Mouse (Mus musculus) CH12.LX (cell line): ENCODE data around the gene Vapb. TPM values are rescaled to one million over a fixed set of nuclear protein-coding genes. Genes with fewer than 3 reads are reported as not detected.

Experiments used
- DNase-seq: peaks from one replicate; pipeline ENCODE4 v3.0.0-alpha.2; 2013; ENCODE audit errors: extremely low read depth
- H3K27ac ChIP-seq: 2 replicates; pipeline ENCODE4 v1.5.1; 2012; ENCODE audit warnings: low read depth, mild to moderate bottlenecking, control low read depth, moderate library complexity; ENCODE audit not compliant: insufficient read depth
- H3K27me3 ChIP-seq: replicated peaks from 2 replicates; pipeline ENCODE3; 2012; ENCODE audit warnings: inconsistent platforms
- H3K36me3 ChIP-seq, 2 experiments: replicated peaks in 1 of 2; 2 replicates each; pipeline versions ENCODE3 to v1.6.1; 2012; ENCODE audit warnings: inconsistent platforms in 1 of 2, low read length in 1 of 2, mild to moderate bottlenecking in 1 of 2, mixed read lengths in 1 of 2, moderate library complexity in 1 of 2; ENCODE audit not compliant: control insufficient read depth in 1 of 2, insufficient read depth in 1 of 2
- H3K4me1 ChIP-seq, 2 experiments: 2 replicates each; pipeline ENCODE4 v1.6.1; 2012; ENCODE audit warnings: inconsistent platforms in 1 of 2, moderate library complexity in 1 of 2; ENCODE audit not compliant: insufficient read depth in 2 of 2, control insufficient read depth in 1 of 2
- H3K4me2 ChIP-seq: 2 replicates; pipeline ENCODE4 v1.6.1; 2012; ENCODE audit warnings: low read depth, mild to moderate bottlenecking, control low read depth; ENCODE audit not compliant: poor library complexity, insufficient read depth, severe bottlenecking
- H3K4me3 ChIP-seq, 3 experiments: fragments of 150-350 bp in 1 of 3; sonication (generic) in 1 of 3; replicated peaks in 1 of 3; 2 replicates each; pipeline versions ENCODE3 to v1.5.1; 2011 to 2012; ENCODE audit warnings: low read depth in 2 of 3, low read length in 2 of 3, mild to moderate bottlenecking in 2 of 3, moderate library complexity in 2 of 3, control low read depth in 1 of 3, improper control_type of control experiment in 1 of 3, inconsistent platforms in 1 of 3, mixed read lengths in 1 of 3; ENCODE audit not compliant: poor library complexity in 1 of 3
- H3K79me2 ChIP-seq: replicated peaks from 2 replicates; pipeline ENCODE4 v1.6.1; 2012; ENCODE audit warnings: mild to moderate bottlenecking, moderate library complexity; ENCODE audit not compliant: control insufficient read depth, poor library complexity, insufficient read depth, severe bottlenecking; ENCODE audit errors: extremely low read depth
- H3K9ac ChIP-seq: 2 replicates; pipeline ENCODE4 v1.6.1; 2012; ENCODE audit warnings: low read depth, mild to moderate bottlenecking, control low read depth, moderate library complexity; ENCODE audit not compliant: insufficient read depth
- H3K9me3 ChIP-seq: replicated peaks from 2 replicates; pipeline ENCODE3; 2012; ENCODE audit warnings: low read length, inconsistent platforms, mixed read lengths
- BHLHE40 ChIP-seq: IDR thresholded peaks from 2 replicates; pipeline ENCODE4 v1.6.1; 2011; ENCODE audit warnings: mild to moderate bottlenecking, low read depth, low read length, improper control_type of control experiment
- CHD2 ChIP-seq: IDR thresholded peaks from 2 replicates; pipeline ENCODE4 v1.6.1; 2011; ENCODE audit warnings: low read length, improper control_type of control experiment
- CTCF ChIP-seq, 2 experiments: IDR thresholded peaks in 1 of 2; conservative IDR thresholded peaks in 1 of 2; 2 replicates each; pipeline ENCODE4 v1.5.1; 2011 to 2012; ENCODE audit warnings: low read depth in 2 of 2, low read length in 2 of 2, improper control_type of control experiment in 1 of 2, inconsistent platforms in 1 of 2, mild to moderate bottlenecking in 1 of 2, moderate library complexity in 1 of 2
- EP300 ChIP-seq: IDR thresholded peaks from 2 replicates; pipeline ENCODE4 v1.6.1; 2011; ENCODE audit warnings: low read length, improper control_type of control experiment
- ETS1 ChIP-seq: conservative IDR thresholded peaks from 2 replicates; pipeline ENCODE4 v1.6.1; 2012; ENCODE audit warnings: low read depth, mild to moderate bottlenecking, inconsistent platforms, low read length, improper control_type of control experiment, moderate library complexity
- GABPA ChIP-seq: IDR thresholded peaks from 2 replicates; pipeline ENCODE4 v1.6.1; 2012; ENCODE audit warnings: low read depth, low read length, improper control_type of control experiment, inconsistent platforms; ENCODE audit not compliant: insufficient replicate concordance
- HCFC1 ChIP-seq: IDR thresholded peaks from 2 replicates; pipeline ENCODE4 v1.6.1; 2012; ENCODE audit warnings: low read depth, mild to moderate bottlenecking, inconsistent platforms, low read length, improper control_type of control experiment
- JUND ChIP-seq: conservative IDR thresholded peaks from 2 replicates; pipeline ENCODE4 v1.6.1; 2011; ENCODE audit warnings: low read depth, low read length, improper control_type of control experiment
- KAT2A ChIP-seq: IDR thresholded peaks from 2 replicates; pipeline ENCODE4 v1.6.1; 2012; ENCODE audit warnings: low read length, improper control_type of control experiment, inconsistent platforms; ENCODE audit not compliant: insufficient replicate concordance
- MAFK ChIP-seq: IDR thresholded peaks from 2 replicates; pipeline ENCODE4 v1.6.1; 2011; ENCODE audit warnings: low read length, improper control_type of control experiment; ENCODE audit not compliant: insufficient replicate concordance
- MAX ChIP-seq: IDR thresholded peaks from 2 replicates; pipeline ENCODE4 v1.6.1; 2011; ENCODE audit warnings: low read length, improper control_type of control experiment
- MEF2A ChIP-seq: IDR thresholded peaks from 2 replicates; pipeline ENCODE4 v1.6.1; 2014; ENCODE audit warnings: low read depth, mild to moderate bottlenecking, inconsistent platforms, low read length, improper control_type of control experiment, borderline replicate concordance
- MXI1 ChIP-seq: IDR thresholded peaks from 2 replicates; pipeline ENCODE4 v1.6.1; 2011; ENCODE audit warnings: mild to moderate bottlenecking, low read depth, low read length, improper control_type of control experiment
- MYC ChIP-seq: IDR thresholded peaks from 2 replicates; pipeline ENCODE4 v1.6.1; 2011; ENCODE audit warnings: low read depth, mild to moderate bottlenecking, improper control_type of control experiment, low read length
- NELFE ChIP-seq: IDR thresholded peaks from 2 replicates; pipeline ENCODE4 v1.6.1; 2011; ENCODE audit warnings: low read depth, low read length, improper control_type of control experiment
- PAX5 ChIP-seq: IDR thresholded peaks from 2 replicates; pipeline ENCODE4 v1.6.1; 2012; ENCODE audit warnings: low read length, inconsistent platforms, mixed read lengths
- POLR2A ChIP-seq: IDR thresholded peaks from 2 replicates; pipeline ENCODE4 v1.6.1; 2011; ENCODE audit warnings: low read depth, mild to moderate bottlenecking, improper control_type of control experiment, low read length
- POLR2AphosphoS2 ChIP-seq: IDR thresholded peaks from 2 replicates; pipeline ENCODE4 v1.6.1; 2011; ENCODE audit warnings: low read depth, low read length, improper control_type of control experiment
- RAD21 ChIP-seq: IDR thresholded peaks from 2 replicates; pipeline ENCODE4 v1.6.1; 2011; ENCODE audit warnings: low read depth, mild to moderate bottlenecking, low read length, improper control_type of control experiment, moderate library complexity
- RCOR1 ChIP-seq: conservative IDR thresholded peaks from 2 replicates; pipeline ENCODE4 v1.6.1; 2012; ENCODE audit warnings: low read depth, mild to moderate bottlenecking, inconsistent platforms, low read length, improper control_type of control experiment
- SIN3A ChIP-seq: IDR thresholded peaks from 2 replicates; pipeline ENCODE4 v1.6.1; 2012; ENCODE audit warnings: low read length, improper control_type of control experiment, inconsistent platforms
- TBP ChIP-seq: conservative IDR thresholded peaks from 2 replicates; pipeline ENCODE4 v1.6.1; 2011; ENCODE audit warnings: low read depth, low read length, improper control_type of control experiment
- TCF12 ChIP-seq: IDR thresholded peaks from 2 replicates; pipeline ENCODE4 v1.6.1; 2014; ENCODE audit warnings: low read depth, mild to moderate bottlenecking, inconsistent platforms, low read length, improper control_type of control experiment
- USF1 ChIP-seq: IDR thresholded peaks from 2 replicates; pipeline ENCODE4 v1.6.1; 2014; ENCODE audit warnings: low read depth, mild to moderate bottlenecking, inconsistent platforms, low read length, improper control_type of control experiment
- USF2 ChIP-seq: conservative IDR thresholded peaks from 2 replicates; pipeline ENCODE4 v1.6.1; 2011; ENCODE audit warnings: low read depth, low read length, improper control_type of control experiment
- ZMIZ1 ChIP-seq: IDR thresholded peaks from 2 replicates; pipeline ENCODE4 v1.6.1; 2012; ENCODE audit warnings: low read depth, mild to moderate bottlenecking, inconsistent platforms, low read length, improper control_type of control experiment
- ZNF384 ChIP-seq: IDR thresholded peaks from 2 replicates; pipeline ENCODE4 v1.6.1; 2012; ENCODE audit warnings: low read depth, low read length, improper control_type of control experiment, inconsistent platforms
- dilution Hi-C: fragments of 300-500 bp; cut with MboI; formaldehyde crosslinking; loops from 2 replicates; pipeline ENCODE4 v1.14.3; 2020; ENCODE audit warnings: low sequenced_read_pairs; ENCODE audit not compliant: extremely low pct_unique_long_range_greater_than_20kb, extremely low pct_ligation_motif_present
- in situ Hi-C: fragments of 300-500 bp; cut with MboI; formaldehyde crosslinking; loops from 3 replicates; pipeline ENCODE4 v1.14.3; 2019; ENCODE audit warnings: low sequenced_read_pairs, low pct_ligation_motif_present, low pct_unique_long_range_greater_than_20kb, mixed read lengths
- polyA plus RNA-seq: library from polyadenylated mRNA; unstranded; fragments of >175 nt; gene quantifications from 2 replicates; pipeline ENCODE4 v1.2.1, GENCODE M21; 2012; ENCODE audit warnings: low read depth; ENCODE audit not compliant: insufficient read length
- total RNA-seq, 2 experiments: library from RNA; depleted of rRNA; stranded (reverse); fragments of 300-350 nt in 1 of 2; fragments of >200 nt in 1 of 2; gene quantifications; 2 replicates each; pipeline ENCODE4 v1.2.3; 2012 to 2014

Gene Vapb
- total and polyA plus RNA-seq, 3 experiments, result 20.9 to 46.4 (median 44.7) TPM

DNA sequence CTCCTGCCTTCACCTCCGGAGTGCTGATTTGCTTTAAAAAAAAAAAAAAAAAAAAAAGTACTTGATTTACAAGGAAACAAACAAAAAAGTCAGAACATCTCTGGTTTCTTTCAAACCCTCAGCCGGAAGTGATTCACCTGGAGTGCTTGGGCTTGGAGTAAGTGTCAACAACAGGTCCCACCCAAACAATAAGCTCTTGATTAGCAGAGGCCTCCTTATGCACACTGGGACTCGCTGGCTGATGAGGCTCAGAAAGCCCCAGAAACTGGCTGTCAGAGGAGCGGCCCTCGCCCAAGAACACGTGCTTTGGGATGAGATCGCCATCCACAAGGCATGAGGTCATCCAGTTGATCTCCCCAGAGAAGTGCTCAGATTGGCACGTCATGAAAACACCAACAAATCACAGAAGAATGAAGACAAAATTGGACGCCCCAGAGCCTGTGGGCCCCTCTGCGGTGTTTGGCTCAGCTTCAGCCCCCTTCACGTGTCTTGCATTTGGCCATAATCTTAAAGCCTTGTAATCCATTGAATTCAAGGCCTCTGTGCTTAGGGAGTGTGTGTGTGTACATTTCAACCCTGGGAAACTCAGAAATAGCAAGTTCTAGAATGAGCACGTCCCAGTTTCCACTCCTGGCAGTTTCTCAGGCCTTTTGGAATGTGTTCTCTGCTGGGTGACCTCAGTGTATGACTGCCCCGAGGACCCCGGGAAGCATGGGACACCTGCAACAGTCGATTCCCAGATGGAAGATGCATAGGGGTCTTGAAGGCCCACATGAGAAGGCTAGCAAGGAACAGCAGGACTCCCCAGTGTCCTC lies 72.9 kb downstream of the Vapb start:
- in situ Hi-C loops, result loop anchor here (25.0 kb wide), 1 partner anchor 302 kb away; the partner anchor contains the start of gene Npepl1
- Histone ChIP-seq H3K79me2 (no peaks in the 10 kb centered on the region), H3K4me3 (no peak overlapping the region), H3K4me2 (no peak overlapping the region), H3K9me3 (no peaks in the 10 kb centered on the region), H3K9ac (no peak overlapping the region), H3K36me3 (no peaks in the 10 kb centered on the region), H3K4me1 (no peaks in the 10 kb centered on the region), H3K27ac (no peak overlapping the region), H3K27me3 (peaks cover 69% of the 10 kb centered on the region)
- DNase-seq, result no peak
- dilution Hi-C loops, result no loop called here
- TF ChIP-seq MYC (no peak), HCFC1 (no peak), CHD2 (no peak), EP300 (no peak), PAX5 (no peak), POLR2A (no peak), POLR2AphosphoS2 (no peak), MAX (no peak), USF2 (no peak), TCF12 (no peak), MEF2A (no peak), KAT2A (no peak), RAD21 (no peak), ZMIZ1 (no peak), ZNF384 (no peak), BHLHE40 (no peak), MAFK (no peak)

DNA sequence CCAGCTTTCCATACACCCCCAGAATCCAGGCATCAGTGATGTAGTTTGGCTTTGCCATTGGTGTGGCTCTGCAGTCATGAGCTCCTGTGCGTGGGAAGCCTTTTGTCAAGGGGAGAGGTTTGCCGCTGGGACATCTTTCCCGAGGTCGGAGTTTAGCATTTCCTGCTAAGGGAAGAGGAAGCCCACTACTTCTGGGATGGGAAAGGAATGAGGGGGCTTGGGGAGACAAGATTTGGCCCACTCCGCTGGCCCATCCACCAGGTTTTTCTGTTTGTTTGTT lies 73.5 kb downstream of the Vapb start:
- peaks cover 68% of the 10 kb centered on the region for H3K27me3 ChIP-seq
- TF ChIP-seq EP300 (no peak), BHLHE40 (no peak), TBP (no peak), CHD2 (no peak), NELFE (no peak), MXI1 (no peak), KAT2A (no peak), USF2 (no peak), RCOR1 (no peak), ZNF384 (no peak), ETS1 (no peak), MEF2A (no peak), RAD21 (no peak), JUND (no peak), GABPA (no peak), USF1 (no peak), SIN3A (no peak), CTCF (conservative IDR thresholded peaks at IDR 0.05 in 1 of 2, IDR thresholded peaks at IDR 0.05 in 1 of 2; ENCODE audit: low read depth in 2 of 2, low read length in 2 of 2) (no peak)
- dilution Hi-C loops (no loop called here), in situ Hi-C loops (loop anchor here (25.0 kb wide), 1 partner anchor 302 kb away; the partner anchor contains the start of gene Npepl1)
- H3K27ac ChIP-seq, result no peak overlapping the region
- no peaks in the 10 kb centered on the region for H3K4me1 ChIP-seq
- no peaks in the 10 kb centered on the region for H3K36me3 ChIP-seq
- no peak overlapping the region for H3K4me2 ChIP-seq
- H3K4me3 ChIP-seq, result no peak overlapping the region
- no peak for DNase-seq
- H3K9me3 ChIP-seq, result no peaks in the 10 kb centered on the region
- no peaks in the 10 kb centered on the region for H3K79me2 ChIP-seq
- no peak overlapping the region for H3K9ac ChIP-seq
